Mouse (Mus musculus) limb, embryonic 14.5 days (tissue): Measurements from ENCODE around the gene Naa40. TPM values are rescaled to one million over a fixed set of nuclear protein-coding genes. Genes with fewer than 3 reads are reported as not detected.

Source experiments
- ATAC-seq: fragments of 200-750 bp; cut with Nextera tagmentation; 2 replicates; pipeline ENCODE4 v1.8.0; 2017; ENCODE audit warnings: low read depth, moderate number of reproducible peaks, moderate TSS enrichment; ENCODE audit not compliant: low FRiP score
- DNase-seq: peaks from one replicate; pipeline ENCODE4 v3.0.0-alpha.2; 2015; ENCODE audit warnings: low spot score
- H3K27ac ChIP-seq: fragments of 300-500 bp; sonication (generic); replicated peaks from 2 replicates; pipeline ENCODE4 v1.5.1; 2014; ENCODE audit warnings: low read depth, mild to moderate bottlenecking, low read length, moderate library complexity, mixed read lengths
- H3K27me3 ChIP-seq: fragments of 300-500 bp; sonication (generic); 2 replicates; pipeline ENCODE4 v1.6.1; 2014; ENCODE audit warnings: low read length, mixed read lengths; ENCODE audit not compliant: control insufficient read depth, insufficient read depth
- H3K36me3 ChIP-seq: fragments of 300-500 bp; sonication (generic); 2 replicates; pipeline ENCODE4 v1.6.1; 2014; ENCODE audit warnings: mild to moderate bottlenecking, low read length, moderate library complexity, mixed read lengths; ENCODE audit not compliant: control insufficient read depth, insufficient read depth
- H3K4me1 ChIP-seq: fragments of 300-500 bp; sonication (generic); 2 replicates; pipeline ENCODE4 v1.6.1; 2014; ENCODE audit warnings: antibody characterized with exemption, low read length, mixed read lengths; ENCODE audit not compliant: control insufficient read depth, insufficient read depth
- H3K4me2 ChIP-seq: fragments of 300-500 bp; sonication (generic); replicated peaks from 2 replicates; pipeline ENCODE4 v1.6.1; 2014; ENCODE audit warnings: low read depth, mild to moderate bottlenecking, low read length, moderate library complexity; ENCODE audit not compliant: severe bottlenecking
- H3K4me3 ChIP-seq: fragments of 300-500 bp; sonication (generic); replicated peaks from 2 replicates; pipeline ENCODE4 v1.5.1; 2014; ENCODE audit warnings: low read length
- H3K9ac ChIP-seq: fragments of 300-500 bp; sonication (generic); 2 replicates; pipeline ENCODE4 v1.6.1; 2014; ENCODE audit warnings: mild to moderate bottlenecking, low read depth, low read length, moderate library complexity; ENCODE audit not compliant: severe bottlenecking
- H3K9me3 ChIP-seq: fragments of 300-500 bp; sonication (generic); 2 replicates; pipeline ENCODE4 v1.6.1; 2016; ENCODE audit warnings: low read length; ENCODE audit not compliant: control insufficient read depth
- POLR2A ChIP-seq: fragments of 200-500 bp; IDR thresholded peaks from 2 replicates; pipeline ENCODE4 v1.8.0; 2012; ENCODE audit warnings: inconsistent platforms, mild to moderate bottlenecking, moderate library complexity, borderline replicate concordance; ENCODE audit not compliant: insufficient read depth, insufficient read length; ENCODE audit errors: extremely low read depth
- WGBS: fragments of 180-500 bp; shearing (Covaris S2); extraction: QIAGEN DNeasy Blood & Tissue Kit; methylation state at CpG from one replicate; pipeline ENCODE4 v1.1.7; 2014; 5-methylcytosine and 5-hydroxymethylcytosine counted together
- polyA plus RNA-seq, 2 experiments: library from polyadenylated mRNA; depleted of rRNA in 1 of 2; stranded (reverse) in 1 of 2; unstranded in 1 of 2; fragments of >200 nt; fragmentation: Nextera tagmentation in 1 of 2; extraction: Ambion mirVana in 1 of 2; gene quantifications; 2 replicates each; pipeline versions ENCODE4 v1.2.1 to v1.2.3; 2012 to 2014

Naa40 gene
- polyA plus RNA-seq, 2 experiments, result 50.1 to 55.9 TPM

GRCm38 (mm10) chr19:7267781-7268721, 27.1 kb upstream of the Naa40 start:
- Histone ChIP-seq H3K4me2 (peak overlapping the region; percentile 82), H3K27me3 (no peaks in the 10 kb centered on the region), H3K9me3 (no peaks in the 10 kb centered on the region), H3K4me3 (peak overlapping the region; percentile 87), H3K9ac (peak overlapping the region; percentile 86), H3K27ac (peak overlapping the region; percentile 91), H3K4me1 (peaks cover 46% of the 10 kb centered on the region), H3K36me3 (peaks cover 28% of the 10 kb centered on the region)
- 0 out of 2 replicates have a peak, but pooled peaks have one; percentile 47 for TF ChIP-seq POLR2A
- 3% methylated on average over 25 of the region's 97 CpGs for WGBS
- ATAC-seq (peak; percentile 77), DNase-seq (peak; percentile 90)

GRCm38 (mm10) chr19:7267091-7267741, 26.2 kb upstream of the Naa40 start, which contains the start of gene Rcor2:
TSS of gene Rcor2 (plus strand) at chr19:7267325.
- H3K4me1 ChIP-seq, result peaks cover 46% of the 10 kb centered on the region
- peak within 1 kb of the TSS; percentile 86 for H3K9ac ChIP-seq

GRCm38 (mm10) chr19:7266421-7266831, 25.4 kb upstream of the Naa40 start:
- Histone ChIP-seq H3K4me3 (no peak overlapping the region), H3K9me3 (0 out of 2 replicates have a peak, but pooled peaks cover 3% of the 10 kb centered on the region), H3K36me3 (peaks cover 12% of the 10 kb centered on the region), H3K4me2 (no peak overlapping the region), H3K9ac (no peak overlapping the region), H3K27me3 (no peaks in the 10 kb centered on the region), H3K27ac (peak overlapping the region; percentile 91; the same call in 1 of the 2 replicates), H3K4me1 (peaks cover 46% of the 10 kb centered on the region)
- TF ChIP-seq POLR2A, result no peak
- DNase-seq, result no peak
- whole genome bisulfite sequencing, result 44% methylated on average over 4 of the region's 4 CpGs
- ATAC-seq, result no peak

More at GRCm38 (mm10) chr19:7267091-7267741, 26.2 kb upstream of the Naa40 start, which contains the start of gene Rcor2:
- Histone ChIP-seq H3K4me3 (peak within 1 kb of the TSS; percentile 87), H3K27me3 (no peaks in the 10 kb centered on the region), H3K36me3 (peaks cover 19% of the 10 kb centered on the region), H3K9me3 (0 out of 2 replicates have a peak, but pooled peaks cover 3% of the 10 kb centered on the region), H3K4me2 (peak within 1 kb of the TSS; percentile 82), H3K27ac (peak within 1 kb of the TSS; percentile 91)
- DNase-seq, result peak; percentile 62
- 0 out of 2 replicates have a peak, but pooled peaks have one; percentile 18 for TF ChIP-seq POLR2A
- WGBS, result 3% methylated on average over 26 of the region's 28 CpGs
- peak; percentile 24 for ATAC-seq

GRCm38 (mm10) chr19:7265478-7266191, 24.7 kb upstream of the Naa40 start:
- no peak overlapping the region for H3K4me2 ChIP-seq
- H3K27ac ChIP-seq, result peak overlapping the region; percentile 91; the same call in 1 of the 2 replicates
- H3K4me3 ChIP-seq, result no peak overlapping the region
- whole genome bisulfite sequencing, result 31% methylated on average over 14 of the region's 14 CpGs
- no peaks in the 10 kb centered on the region for H3K27me3 ChIP-seq
- ATAC-seq (no peak), DNase-seq (peak; percentile 29)
- H3K4me1 ChIP-seq, result peaks cover 46% of the 10 kb centered on the region
- no peak overlapping the region for H3K9ac ChIP-seq
- TF ChIP-seq POLR2A, result no peak
- peaks cover 4% of the 10 kb centered on the region for H3K36me3 ChIP-seq
- 0 out of 2 replicates have a peak, but pooled peaks cover 3% of the 10 kb centered on the region for H3K9me3 ChIP-seq
